Mouse (Mus musculus): ENCODE data around the gene Tymp.

- no peak for TF ChIP-seq CTCF (IDR thresholded peaks at IDR 0.05; ENCODE audit: low read depth, low read length)
- no peak for TF ChIP-seq POLR2A (IDR thresholded peaks at IDR 0.05; ENCODE audit: extremely low read depth, insufficient read depth, low read length)
Measured at GRCm38 (mm10) chr15:89410118-89410517, 33.3 kb upstream of the Tymp start, which contains the start of gene Syce3.
